Mouse (Mus musculus): ENCODE measurements around the gene Zkscan14.
"Not testable (repeated sequence)": the region's sequence is repeated elsewhere in the genome, so short reads cannot be mapped to it uniquely, and the experiment has no call there.

The Zkscan14 gene

DNA sequence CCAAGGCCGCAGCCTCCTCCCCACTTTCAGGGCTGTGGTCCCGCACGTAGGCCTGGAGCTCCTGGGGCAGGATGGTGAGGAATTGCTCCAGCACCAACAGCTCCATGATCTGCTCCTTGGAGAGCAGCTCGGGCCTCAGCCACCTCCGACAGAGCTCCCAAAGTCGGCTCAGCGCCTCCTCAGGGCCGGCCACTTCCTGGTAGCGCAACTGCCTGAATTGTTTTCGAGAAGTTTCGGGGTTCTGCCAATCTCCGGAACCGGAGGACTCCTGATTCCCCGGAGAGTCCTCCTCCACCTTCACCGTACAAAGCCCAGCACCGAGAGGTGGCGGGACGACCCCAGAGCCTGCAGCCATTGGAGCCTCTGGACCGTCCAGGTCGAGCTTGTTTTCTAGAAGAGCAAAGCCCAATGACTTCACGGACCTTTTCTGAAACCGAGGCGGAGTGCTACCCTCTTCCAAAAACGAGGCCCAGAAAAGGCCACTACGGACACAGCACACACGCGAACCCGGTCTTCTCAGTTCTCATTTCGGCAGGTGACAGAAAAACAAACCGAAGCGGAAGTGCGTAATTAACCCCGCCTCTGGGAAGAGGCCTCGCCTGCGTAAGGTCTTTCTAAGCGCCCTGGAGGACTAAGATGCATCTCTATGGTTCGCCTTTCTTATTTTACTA lies at the start of gene Zkscan14:
Gene Zkscan14 (minus strand): TSS at position 548 of the 671 bp plus-strand sequence.
- DNase-seq (ENCODE audit: low read depth), result peak; percentile 95

DNA sequence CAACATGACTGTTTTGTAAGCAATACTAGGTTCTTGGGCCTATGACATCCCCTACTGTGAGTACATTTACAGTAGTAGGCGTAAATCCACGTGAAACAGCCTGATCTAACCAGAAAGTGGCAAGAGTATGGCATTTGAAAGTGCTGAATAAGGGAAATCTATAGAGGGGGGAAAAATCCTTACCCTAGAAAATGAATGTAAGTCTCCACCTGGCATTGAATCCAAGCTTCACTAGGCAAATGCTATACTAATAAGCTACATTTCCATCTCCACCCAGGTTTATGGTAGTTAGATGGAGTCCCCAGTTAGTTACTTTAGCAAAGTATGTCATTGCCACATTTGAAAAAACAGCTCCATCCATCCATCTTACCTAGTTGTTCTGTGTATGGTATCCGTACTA lies 47.9 kb upstream of the Zkscan14 start:
- no peak for DNase-seq (ENCODE audit: low read depth)

DNA sequence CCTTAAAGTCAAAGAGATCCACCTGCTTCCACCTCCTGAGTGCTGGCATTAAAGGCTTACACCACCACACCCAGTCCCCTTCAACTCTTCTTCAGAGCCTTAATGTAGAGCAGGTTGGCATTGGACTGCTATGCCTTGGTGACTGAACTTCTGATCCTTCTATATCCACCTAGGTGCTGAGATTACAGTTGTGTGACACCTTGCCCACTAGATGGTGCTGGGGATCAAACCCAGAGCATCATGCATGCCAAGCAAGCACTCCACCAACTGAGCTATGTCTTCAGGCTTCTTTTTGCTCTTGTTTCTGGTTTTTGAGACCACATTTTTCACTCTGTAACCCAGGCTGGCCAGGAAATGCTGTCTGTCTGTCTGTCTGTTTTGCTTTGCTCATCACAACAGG lies 33.0 kb upstream of the Zkscan14 start:
- DNase-seq (ENCODE audit: low read depth), result peak; percentile 75

DNA sequence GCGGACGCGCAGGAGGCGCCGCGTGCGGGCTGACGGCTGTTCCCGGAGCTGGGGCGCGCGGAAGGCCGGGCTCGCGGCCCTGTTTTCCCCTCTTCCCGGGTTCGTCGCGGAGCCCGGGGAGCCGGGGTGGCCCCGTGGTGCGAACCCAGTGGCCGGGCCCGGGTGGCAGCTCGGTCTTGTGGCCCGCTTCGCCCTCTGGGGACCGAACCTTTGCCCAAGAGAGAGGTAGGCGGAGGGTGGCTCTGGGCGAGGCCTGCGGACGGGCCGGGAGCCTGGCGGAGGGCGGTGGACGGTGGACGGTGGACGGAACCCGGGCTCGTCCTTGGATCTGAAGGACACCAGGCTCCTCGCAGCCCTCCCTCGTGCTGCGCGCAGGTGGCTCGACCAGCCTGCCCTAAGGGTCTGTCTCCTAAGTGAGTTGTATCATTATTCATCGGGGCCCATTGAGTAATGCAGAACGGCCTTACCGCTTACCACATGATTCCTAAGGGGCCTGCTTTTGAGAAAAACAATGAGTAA lies 30.3 kb upstream of the Zkscan14 start:
- DNase-seq (ENCODE audit: low read depth), result peak; percentile 64

DNA sequence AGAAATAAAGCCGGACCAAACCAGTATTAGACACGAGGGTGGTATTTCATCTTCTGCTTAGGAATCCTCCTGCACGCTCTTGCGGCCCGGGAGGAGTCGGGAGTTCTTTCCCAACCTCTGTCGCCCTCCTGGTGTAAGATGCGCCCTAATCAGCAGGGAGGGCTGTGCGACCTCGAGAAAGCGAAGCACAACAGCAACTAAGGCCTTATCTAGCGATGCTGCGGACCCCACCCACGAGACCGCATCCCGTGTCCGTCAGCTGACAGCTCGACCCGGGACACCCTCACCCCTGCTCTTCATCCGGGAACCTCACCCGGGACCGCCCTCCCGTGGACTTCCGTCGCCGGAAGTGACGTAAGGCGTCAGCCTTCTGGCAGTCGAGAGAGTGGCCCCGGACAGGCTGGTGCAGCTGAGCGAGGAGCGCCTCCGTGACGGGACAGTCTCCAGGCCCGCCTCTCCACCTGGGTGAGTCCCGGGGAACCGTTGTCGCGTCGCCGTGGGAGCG lies 29.8 kb upstream of the Zkscan14 start, which contains the start of gene Zfp655:
Gene Zfp655 (plus strand): TSS at position 349 of the 505 bp plus-strand sequence.
- DNase-seq (ENCODE audit: low read depth), result peak; percentile 96

DNA sequence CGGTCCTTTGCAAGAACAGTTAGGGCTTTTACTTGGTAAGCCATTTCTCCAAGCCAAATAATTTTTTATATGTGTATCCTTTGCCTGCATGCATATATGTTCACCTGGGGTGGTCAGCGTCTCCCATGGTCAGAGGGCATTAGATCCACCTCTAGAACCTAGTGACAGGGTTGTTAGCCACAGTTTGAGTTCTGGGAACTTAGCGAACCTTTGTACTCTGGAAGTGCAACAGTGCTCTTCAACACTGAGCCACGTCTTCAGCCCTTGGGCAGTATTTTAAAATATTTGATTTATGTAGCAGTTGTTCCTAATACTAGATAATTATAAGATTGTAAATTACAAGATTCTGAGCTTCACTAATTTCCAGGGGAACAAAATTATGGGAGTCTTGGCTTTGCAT lies 29.0 kb upstream of the Zkscan14 start:
- no peak for DNase-seq (ENCODE audit: low read depth)

DNA sequence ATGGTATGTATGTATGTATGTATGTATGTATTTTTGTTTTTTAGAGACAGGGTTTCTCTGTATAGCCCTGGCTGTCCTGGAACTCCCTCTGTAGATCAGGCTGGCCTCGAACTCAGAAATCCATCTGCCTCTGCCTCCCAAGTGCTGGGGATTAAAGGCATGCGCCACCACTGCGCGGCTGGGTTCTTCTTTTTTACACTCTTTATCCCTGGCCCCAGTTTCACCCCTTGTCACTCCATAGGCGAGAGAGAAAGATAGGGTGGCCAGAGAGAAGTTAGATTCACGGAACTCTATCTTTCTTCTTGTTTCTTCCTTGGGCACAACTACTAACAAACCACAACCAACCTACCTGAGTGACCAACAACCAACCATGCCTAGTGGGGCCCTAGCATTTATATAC lies 27.6 kb upstream of the Zkscan14 start:
- DNase-seq (ENCODE audit: low read depth), result not testable (repeated sequence)

DNA sequence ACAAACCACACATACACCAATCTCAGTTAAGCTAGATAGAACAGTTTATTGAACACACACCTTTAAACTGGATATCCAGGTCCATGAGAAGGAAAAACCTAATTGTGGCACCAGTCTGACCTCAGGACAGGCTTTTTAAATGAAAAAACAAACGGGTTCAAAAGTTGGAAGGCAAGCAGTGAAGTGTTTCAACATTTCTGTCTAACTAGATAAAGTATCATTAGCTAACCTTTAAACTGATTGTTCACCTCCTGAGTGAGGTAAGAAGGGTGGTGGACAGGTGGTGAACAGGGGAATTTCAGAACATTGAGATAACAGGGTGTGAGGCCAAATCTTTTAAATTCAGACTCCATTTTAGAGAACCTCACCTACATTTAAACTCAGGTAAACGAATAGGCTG lies 24.8 kb upstream of the Zkscan14 start:
- no peak for DNase-seq (ENCODE audit: low read depth)

DNA sequence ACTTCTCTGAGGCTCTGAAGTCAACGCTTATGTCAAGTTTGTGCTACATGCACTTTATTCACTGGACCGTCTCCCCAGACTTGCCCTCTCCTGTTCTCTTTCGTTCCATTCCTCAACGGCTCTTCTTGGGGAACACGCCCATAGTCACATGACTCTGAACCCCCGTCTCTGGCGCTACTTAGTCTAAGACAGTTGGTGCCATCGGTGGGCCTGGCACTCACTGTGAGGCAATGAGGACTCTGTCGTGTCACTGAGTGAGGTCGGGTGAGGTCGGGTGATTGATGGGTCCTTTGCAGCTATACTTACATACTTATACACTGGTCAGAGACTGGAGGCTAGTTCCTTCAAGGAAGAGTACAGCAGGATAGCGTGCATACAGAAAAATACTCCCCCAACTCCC lies 21.7 kb upstream of the Zkscan14 start:
- no peak for DNase-seq (ENCODE audit: low read depth)

DNA sequence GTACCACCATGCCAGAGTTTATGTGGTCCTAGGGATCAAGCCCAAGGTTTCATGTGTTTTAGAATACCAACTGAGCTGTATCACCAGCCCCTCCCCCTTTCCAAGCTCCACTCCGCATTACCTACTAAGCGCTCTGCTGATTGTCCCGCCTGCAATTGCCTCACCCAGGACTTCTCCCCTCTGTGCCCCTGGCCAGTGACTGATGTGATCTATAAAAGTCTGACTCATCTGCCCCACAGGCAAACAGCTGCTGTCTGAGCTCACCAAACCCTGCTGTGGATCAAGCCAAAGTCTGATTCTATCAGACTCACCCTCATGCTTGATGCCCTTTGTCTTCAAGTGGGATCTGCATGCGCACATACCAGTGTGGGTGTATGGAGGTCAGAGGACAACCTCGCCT lies 21.2 kb upstream of the Zkscan14 start:
- peak; percentile 59 for DNase-seq (ENCODE audit: low read depth)

DNA sequence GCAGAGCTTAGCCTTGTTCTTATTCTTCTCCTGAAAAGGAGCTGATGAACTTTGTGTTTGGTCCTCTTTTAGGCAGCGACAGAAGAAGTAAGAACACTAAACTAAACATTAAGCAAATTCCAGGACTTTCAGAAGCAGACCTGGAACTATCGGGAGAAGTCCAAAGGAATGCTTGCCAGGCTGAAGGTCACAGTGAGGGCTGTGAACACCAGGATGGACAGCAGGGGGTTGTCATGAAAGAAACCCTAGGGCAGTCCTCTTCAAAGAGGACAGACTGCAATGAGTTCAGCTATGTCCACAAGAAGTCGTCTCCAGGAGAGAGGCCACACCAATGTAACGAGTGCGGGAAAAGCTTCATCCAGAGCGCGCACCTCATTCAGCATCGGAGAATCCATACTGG lies 18.3 kb upstream of the Zkscan14 start:
- no peak for DNase-seq (ENCODE audit: low read depth)

DNA sequence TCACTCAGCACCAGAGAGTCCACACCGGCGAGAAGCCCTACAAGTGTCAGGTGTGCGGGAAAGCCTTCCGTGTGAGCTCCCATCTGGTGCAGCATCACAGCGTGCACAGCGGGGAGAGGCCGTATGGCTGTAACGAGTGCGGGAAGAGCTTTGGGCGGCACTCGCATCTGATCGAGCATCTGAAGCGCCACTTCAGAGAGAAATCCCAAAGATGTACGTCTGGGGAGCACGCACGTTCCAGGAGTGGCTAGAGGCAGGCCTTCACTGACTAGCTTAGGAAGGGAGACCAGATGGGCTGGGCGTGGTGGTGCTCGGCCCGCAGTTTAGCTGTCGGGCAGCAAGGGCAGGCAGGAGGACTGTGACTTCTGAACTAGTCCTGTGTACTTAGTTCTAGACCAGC lies 17.0 kb upstream of the Zkscan14 start:
- no peak for DNase-seq (ENCODE audit: low read depth)

DNA sequence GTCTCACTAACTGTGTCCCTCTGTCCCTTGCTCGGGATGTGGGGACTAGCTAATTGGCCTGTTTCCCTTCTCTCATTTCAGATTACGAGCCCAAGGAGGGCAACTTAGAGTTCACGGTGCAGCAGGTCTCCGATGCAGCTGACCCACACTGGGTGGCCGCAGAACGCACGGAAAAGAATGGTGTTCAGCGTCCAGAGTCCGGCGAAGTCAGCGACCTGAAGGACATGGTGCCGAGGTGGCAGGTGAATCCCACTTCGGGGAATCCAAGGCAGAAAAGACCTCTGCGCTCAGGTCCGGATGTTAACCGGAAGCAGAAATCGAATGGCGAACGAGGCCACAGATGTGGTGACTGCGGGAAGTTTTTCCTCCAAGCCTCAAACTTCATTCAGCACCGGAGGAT lies 16.5 kb upstream of the Zkscan14 start:
- no peak for DNase-seq (ENCODE audit: low read depth)

DNA sequence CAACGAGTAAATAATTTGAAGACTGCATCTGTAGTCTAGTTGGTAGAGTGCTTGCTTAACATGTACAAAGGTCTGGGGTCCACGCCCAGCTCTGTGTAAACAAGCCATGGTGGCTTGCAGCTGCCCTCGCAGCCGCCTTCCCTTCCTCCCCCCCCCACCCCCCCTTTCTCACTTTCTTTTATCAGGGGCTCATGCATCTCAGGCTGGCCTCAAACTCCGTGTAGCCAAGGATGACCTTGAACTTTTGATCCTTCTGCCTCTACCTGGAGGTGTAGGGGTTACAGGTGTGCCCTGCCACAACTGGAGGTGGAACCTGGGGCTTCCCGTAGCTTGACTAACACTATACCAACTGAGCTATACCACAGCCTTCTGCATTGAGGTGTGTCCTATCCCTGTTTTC lies 16.1 kb upstream of the Zkscan14 start:
- no peak for DNase-seq (ENCODE audit: low read depth)

DNA sequence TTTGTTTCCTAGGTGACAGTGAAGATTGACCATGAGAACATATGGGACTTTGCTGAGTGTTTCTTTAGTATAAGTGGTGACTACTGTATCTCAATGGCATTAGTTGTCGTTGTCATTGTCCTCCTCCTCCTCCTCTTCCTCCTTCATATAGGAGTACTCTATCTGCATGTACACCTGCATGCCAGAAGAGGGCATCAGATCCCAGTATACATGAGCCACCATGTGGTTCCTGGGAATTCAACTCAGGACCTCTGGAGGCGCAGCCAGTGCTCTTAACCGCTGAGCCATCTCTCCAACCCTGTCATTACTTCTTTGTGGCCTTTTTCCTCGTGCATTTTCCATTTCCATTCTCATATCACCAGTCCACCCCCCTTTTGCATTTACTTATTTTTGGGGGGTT lies 13.0 kb upstream of the Zkscan14 start:
- peak; percentile 57 for DNase-seq (ENCODE audit: low read depth)

DNA sequence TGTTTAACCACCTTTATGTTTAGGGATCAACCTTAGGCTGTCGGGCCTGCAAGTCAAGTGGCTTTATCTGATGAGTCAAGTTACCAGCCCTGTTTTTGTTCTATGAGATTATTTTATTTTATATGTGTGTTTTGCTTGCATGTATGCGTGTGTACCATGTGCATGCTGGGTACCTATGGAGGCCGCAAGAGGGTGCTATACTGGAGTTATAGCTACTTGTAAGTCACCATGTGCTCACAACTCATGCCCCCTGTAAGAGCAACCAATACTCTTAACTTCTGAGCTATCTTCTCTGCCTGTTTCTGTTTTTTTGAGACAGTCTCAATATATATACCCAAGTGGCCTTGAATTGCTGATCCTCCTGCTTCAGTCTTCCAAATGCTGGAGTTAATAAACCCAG lies 11.8 kb upstream of the Zkscan14 start:
- no peak for DNase-seq (ENCODE audit: low read depth)

DNA sequence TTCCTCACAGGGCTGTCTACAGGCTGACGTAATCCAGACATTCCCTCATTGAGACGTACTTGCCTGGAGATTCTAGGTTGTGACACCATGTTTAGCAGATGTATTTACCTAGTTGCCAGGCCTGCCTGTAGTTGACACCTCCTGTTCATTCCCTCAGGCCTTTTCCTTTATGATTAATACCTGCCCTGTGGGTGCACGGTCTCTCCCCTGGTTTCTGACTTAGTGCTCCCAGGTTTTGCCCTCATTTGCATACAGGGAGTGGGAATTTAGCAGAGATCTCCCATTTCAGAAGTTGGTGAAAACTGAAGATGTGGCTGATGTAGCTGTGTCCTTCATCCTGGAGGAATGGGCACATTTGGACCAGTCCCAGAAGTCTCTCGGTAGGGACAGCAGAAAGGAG lies 10.5 kb upstream of the Zkscan14 start:
- DNase-seq (ENCODE audit: low read depth), result no peak

DNA sequence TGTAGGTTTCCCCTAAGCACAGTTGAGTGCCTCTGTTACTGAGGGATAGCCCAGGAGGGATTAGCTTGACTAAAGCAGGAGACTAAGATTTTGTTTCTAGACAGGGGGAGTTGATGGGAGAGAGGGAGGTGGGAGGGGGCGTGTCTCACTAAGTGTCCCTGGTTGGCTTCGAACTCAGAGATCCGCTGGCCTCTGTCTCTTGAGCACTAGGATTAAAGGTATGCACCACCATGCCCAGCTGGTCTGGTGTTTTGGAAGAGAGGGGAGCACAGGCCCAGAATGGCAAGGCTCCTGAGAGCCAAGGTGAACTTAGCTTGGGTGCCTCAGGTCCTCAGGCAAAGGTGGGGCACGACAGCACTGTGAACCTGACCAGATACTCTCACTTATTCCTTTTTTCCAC lies 9.7 kb upstream of the Zkscan14 start:
- no peak for DNase-seq (ENCODE audit: low read depth)

DNA sequence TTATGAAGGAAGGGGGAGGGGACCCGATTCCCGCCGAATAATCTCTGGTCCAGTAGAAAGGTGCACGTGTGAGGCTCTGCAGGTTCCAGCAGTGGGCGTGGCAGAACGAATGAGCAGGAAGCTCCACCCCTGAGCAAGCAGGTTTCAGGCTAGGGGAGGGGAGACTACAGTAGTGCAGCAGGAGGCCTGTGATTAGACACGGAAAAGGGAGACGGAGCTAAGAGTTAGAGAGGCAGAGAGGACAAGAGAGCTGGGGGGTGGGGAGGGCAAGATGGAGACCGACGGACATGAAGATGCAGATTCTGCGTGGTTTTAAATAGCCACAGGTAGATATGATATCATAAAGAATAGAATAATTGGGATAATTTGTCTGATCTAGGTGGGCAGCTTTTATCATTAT lies 6.7 kb upstream of the Zkscan14 start:
- DNase-seq (ENCODE audit: low read depth), result not testable (repeated sequence)

DNA sequence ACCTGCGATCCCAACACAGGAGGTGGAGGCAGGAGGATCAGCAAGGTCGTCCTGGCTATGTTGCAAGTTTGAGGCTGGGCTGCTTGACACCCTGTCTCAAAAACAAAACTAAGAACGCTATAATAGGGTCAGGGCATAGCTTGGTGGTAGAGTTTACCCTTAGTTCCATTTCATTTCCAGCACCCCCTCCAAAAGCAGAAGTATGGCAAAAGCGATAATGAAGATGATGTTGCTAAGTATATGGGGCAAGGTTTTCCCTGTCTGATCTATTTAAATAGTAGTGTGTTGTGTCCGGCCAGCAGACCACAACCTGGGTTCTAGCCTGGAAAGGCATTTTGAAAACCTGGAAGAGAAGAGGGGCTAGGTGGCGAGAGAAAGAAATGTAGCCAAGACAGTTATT lies 6.3 kb upstream of the Zkscan14 start:
- DNase-seq (ENCODE audit: low read depth), result no peak

DNA sequence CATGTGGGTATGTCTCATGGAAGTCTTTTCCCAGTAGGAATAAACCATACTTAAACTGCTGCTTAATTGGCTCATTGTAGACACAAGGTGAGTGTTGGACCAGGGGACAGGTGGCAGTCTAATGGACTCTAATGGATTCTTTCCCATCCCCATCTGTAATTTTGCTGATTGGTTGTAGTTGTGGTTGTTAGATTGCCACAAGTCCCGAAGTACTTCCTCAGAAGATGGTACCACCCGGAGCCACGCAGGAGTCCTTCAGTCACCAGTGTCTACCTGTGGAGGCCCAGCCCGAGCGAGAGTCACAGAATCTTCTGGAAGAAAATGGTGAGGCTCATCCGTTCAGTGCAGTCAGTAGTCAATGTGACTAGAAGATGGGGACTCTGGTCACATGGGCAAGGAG lies 5.7 kb upstream of the Zkscan14 start:
- no peak for DNase-seq (ENCODE audit: low read depth)

DNA sequence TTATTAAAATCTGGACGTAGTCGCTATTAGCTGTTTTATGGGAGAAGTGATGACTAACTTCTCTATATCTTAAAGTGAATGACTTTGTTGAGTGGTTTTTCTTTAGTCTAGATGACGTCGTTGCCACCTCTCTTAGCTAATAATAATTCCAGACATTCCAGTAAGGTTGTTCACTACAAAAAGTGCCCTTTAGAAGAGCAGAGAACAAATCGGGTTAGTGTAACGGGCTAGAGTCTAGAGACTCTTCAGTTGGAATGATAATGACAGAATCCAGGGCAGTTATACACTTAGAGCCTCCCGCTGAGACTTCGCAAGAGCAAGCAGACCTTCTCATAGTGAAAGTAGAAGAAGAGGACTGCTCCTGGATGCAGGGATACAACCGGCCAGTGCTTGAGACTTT lies 3.4 kb upstream of the Zkscan14 start:
- DNase-seq (ENCODE audit: low read depth), result peak; percentile 37

DNA sequence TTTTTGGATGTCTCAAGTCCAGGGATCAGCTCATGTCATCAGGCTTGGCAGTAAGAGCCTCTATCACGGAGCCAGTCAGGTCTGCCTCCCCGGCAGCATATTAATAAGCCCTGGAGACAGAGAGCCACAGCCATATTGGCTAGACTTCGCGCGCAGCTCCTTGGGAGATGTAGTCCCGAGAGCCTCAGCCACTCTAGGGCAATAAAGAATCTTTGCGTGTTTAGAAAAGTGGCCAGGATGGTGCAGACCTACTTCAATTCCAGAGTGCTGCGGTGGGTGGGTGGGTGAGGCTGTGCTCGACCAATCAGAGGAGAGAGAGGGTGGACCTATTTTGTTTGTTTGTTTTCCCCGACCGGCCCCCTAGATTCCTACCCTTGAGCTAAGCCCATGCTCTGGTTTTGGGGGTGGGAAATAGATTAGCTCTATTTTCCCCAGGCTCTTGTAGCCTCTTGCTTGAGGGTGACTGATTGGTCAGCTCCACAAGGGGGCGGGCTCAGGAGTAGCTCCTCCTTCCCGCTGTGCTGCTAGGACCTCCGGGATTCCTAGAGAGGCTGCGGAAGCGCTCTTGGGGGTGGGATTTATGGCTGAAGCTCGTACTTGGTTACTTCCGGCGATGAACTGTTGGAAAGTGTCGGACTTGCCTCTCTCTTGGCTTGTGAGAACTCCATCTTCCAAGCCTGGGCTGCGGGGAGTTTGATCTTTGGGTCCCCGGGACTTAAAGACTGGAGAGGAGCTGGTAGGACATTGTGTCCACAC lies 2.4 kb upstream of the Zkscan14 start, which contains the start of gene Zkscan5:
Gene Zkscan5 (plus strand): TSS at position 627 of the 756 bp plus-strand sequence.
- peak; percentile 100 for DNase-seq (ENCODE audit: low read depth)
